Mouse (Mus musculus) liver, postnatal 0 days (tissue): ENCODE data around the gene 4930524B15Rik.

Experiments
- CTCF ChIP-seq: sonication (generic); IDR thresholded peaks from 2 replicates; pipeline ENCODE4 v1.5.1; 2016; ENCODE audit warnings: antibody characterized with exemption, low read depth
- EP300 ChIP-seq: IDR thresholded peaks from 2 replicates; pipeline ENCODE4 v1.6.1; 2016; ENCODE audit warnings: antibody characterized with exemption, low read depth, mild to moderate bottlenecking

DNA sequence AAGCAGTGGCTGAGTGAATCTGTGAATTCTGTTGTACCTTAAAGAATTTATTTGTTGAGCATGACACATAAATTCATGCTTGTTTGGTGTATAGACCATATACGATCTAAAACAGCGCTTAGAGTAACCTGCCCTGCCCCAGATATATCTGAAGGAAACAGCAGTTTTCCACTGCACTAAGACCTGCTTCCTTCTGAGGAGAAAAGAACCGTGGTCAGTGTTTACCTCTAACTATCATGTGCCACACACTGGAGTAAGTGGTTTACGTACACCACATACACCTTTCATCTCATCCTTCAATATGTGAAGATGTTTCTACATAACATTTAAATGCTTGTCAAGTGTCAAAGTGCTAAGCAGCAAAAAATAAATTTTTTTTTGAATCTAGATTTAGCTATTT is 8.7 kb downstream of the 4930524B15Rik start:
- TF ChIP-seq CTCF, result no peak
- no peak for TF ChIP-seq EP300
